Mouse (Mus musculus): ENCODE measurements at regions not wholly inside any gene's neighbourhood (a gene's known extent, or its start where the extent isn't known, plus 50 kb on each side); places are given as distances from the start of the nearest gene placed in this dataset.

DNA sequence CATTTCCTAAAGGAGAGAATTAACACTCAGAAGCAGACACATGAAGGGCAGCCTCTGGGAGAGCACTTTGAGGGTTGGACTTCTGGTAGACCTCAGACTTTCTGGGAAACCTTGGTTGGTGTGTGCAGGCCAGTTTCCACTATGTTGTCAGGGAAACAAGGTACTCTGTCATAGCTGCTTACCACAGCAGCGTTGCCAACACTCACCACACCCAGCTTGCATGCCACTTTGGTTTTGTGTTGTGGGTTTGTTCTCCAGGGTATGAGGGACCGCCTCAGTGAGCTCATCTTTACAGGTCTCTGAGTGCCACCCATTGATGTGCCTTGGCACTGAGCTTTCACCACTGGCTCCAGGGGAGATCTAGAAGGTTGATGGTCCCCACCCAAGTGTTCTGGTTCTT, 62.8 kb upstream of the Ywhaq start:
- no peak for DNase-seq

DNA sequence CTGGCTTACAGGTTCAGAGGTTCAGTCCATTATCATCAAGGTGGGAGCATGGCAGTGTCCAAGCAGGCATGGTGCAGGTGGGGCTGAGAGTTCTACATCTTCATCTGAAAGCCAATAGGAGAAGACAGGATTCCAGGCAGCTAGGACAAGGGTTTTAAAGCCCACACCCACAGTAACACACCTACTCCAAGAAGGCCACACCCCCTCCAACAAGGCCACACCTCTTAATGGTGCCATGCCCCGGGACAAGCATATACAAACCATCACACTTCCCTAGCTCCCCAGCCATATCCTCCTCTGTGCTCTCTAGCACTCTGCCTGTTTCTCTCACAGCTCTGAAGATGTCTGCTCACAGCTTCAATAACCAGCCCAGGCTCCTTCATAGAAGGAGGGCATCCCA, 61.8 kb upstream of the Ywhaq start:
- DNase-seq: no peak

DNA sequence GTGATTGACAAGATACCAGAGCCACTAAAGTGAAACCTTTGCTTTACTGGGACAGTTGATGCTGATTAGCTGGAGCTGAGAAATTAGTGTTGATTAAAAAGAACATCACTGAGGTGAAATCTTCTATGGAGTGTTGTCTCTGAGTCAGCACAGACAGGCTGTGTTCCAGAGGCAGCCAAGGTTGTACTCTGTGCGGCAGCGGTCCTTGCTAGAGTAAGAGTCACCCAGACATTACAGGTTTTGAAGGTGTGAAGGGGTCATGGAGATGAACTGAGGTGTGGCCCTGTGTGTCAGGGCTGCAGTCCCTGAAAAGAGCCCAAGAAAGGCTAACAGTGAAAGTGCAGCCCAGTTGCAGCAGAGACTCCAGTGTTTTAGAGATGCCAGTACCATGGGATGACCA, 59.1 kb upstream of the Ywhaq start:
- no peak for DNase-seq

DNA sequence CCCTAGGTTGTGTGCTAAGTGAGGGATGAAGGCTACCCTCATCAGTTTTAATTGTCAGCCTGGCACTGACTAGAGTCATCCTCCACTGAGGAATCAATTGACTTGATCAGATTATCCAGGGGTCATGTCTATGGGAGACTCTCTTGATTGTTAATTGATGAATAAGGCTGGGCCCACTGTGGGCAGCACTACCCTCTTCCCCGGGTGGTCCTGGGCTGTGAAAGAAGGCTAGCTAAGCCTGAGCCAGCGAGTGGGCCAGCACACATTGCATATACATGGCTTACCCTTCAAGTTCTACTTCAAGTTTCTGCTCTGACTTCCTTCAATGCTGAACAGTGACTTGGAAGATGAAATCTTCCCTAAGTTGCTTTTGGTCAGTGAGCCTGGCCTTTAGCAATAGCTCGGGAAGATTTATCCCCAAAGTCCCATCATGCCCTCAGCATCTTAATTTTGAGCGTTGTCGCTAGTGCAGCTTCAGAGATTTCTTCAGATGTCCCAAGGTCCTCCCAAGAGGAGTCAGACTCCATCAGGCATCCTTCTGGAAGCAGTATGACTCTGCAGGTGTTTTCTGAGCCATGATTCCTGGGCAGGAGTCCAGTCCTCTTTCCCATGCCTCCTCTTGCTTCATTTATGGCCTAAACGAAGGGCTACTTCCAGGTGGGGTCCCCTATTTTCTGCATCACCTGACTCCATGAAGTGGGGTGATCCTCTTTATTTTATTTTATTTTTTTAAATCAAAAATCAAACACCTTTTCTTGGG, 55.7 kb upstream of the Ywhaq start:
- DNase-seq: no peak

DNA sequence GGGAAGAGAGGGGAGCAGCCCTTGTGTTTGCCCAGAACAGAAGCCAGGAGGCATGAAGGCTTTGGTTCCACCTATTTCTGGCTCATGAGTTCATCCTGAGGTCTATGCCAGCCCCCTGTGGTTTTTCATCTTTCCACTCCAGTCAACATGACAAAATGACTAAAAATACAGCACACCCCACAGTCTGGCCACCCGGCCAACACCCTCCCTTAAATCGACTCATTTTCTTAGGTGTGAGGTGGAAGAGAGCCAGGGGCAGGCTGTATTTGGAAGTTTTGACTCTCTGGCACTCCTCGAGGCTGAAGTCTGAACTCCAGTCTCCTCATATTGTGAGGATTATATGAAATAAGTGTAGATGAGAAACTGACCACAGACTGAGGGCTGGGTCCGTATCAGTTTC, 55.0 kb upstream of the Ywhaq start:
- no peak for DNase-seq

DNA sequence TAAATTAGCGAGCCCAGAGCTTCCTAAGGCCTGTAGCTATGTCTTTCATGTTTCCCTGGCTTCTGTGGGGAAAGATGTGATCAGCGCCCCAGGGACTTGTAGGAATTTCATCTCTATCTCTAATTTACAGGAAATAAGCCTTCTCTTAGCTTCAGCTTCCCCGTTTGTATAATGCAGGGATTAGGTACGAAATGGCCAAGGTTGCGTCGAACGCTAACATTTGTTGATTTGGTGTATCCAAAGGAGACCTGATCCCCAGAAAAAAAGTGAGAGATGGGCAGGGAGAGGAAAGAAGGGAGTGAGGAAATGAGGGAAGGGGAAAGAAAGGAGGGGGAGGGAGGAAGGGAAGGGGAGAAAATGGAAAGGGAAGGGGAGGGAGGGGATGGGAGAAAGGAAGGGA, 54.5 kb upstream of the Ywhaq start:
- DNase-seq: no peak

DNA sequence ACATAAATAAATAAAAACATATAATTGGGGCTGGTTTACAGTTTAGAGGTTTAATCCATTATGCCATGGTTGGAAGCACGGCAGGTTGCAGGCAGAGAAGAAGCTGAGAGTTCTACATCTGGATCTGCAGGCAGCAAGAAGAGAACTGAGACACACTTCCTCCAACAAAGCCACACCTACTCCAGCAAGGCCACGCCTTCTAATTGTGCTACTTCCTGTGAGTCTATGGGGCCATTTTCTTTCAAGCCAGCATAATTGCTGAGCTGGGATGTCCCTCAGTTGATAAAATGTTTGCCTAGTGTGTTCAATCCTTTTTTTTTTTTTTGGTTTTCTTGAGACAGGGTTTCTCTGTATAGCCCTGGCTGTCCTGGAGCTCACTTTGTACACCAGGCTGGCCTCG, 52.8 kb upstream of the Ywhaq start:
- DNase-seq: no peak
